ENCODE assay signal across 9 mouse cellular contexts in the genomic region with DNA sequence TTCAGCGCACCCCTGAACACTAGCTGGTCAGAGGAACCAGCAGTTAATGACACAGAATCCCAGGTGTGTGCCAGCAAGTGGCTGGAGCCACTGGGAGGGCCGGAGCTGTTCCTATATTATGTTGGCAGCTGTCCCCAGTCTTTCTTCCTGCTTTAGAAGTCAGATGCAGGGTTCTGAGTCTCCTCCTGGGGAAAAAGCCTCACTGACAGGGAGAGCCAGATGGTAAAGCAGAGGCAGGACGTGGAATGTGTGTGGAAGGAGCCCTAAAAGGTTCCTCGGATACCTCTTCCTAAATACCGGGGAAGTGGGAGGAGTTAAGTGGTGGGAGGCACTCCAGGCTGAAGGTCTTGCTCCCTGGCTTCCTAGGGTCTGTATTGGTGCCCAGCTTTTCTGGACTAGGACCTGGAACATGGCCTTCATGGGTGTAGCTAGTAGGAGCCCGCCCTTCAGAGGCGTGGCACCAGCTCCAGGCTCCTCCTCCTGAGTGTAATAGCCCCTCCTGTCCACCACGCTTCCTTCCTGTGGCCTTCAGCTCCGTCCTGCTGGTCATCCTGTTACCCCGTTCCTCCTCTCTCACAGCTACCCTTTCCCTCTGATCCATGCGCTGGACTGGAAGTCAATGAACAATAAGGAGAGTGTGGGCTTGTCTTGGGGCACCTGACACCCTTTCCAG. TPM values are rescaled to one million over a fixed set of nuclear protein-coding genes. Genes with fewer than 3 reads are reported as not detected.
DNase-seq lines count a peak whose midpoint lies in the region; ATAC-seq lines count a peak whose summit lies in the region.
"Had no signal": no experiment of that assay in that cellular context is flagged by ENCODE, and none has a peak within 500 bp of the region (broad histone marks: within the 10 kb centered on the region; RNA-seq: fewer than 3 reads in every experiment).

No protein-coding gene starts in this region.

- no peaks in the 10 kb centered on the region for H3K9me3 ChIP-seq in intestine, embryonic 15.5 days
- no peaks in the 10 kb centered on the region for H3K9me3 ChIP-seq in liver, embryonic 13.5 days (replicated peaks)
- no peaks in the 10 kb centered on the region for H3K9me3 ChIP-seq in stomach, embryonic 16.5 days (replicated peaks; ENCODE audit: control insufficient read depth, low read length)

- 46% methylated on average over 11 of the region's 11 CpGs for WGBS in intestine, embryonic 15.5 days
- 32% methylated on average over 11 of the region's 11 CpGs for whole genome bisulfite sequencing in liver, embryonic 13.5 days (ENCODE audit: insufficient replicate concordance)
- 47% methylated on average over 11 of the region's 11 CpGs for WGBS in stomach, embryonic 16.5 days

- H3K27me3 ChIP-seq in intestine, embryonic 15.5 days (replicated peaks) = no peaks in the 10 kb centered on the region
- no peaks in the 10 kb centered on the region for H3K27me3 ChIP-seq in liver, embryonic 13.5 days
- no peaks in the 10 kb centered on the region for H3K27me3 ChIP-seq in stomach, embryonic 16.5 days (ENCODE audit: control insufficient read depth, insufficient read depth, low read length)

- peak overlapping the region; percentile 63 for H3K27ac ChIP-seq in intestine, embryonic 15.5 days
- H3K27ac ChIP-seq in liver, embryonic 13.5 days = peak overlapping the region; percentile 53
- peak overlapping the region; percentile 82 for H3K27ac ChIP-seq in stomach, embryonic 16.5 days (ENCODE audit: low read length)

- peak; percentile 32; the same call in 1 of the 2 replicates for ATAC-seq in intestine, embryonic 15.5 days
- peak; percentile 65 for ATAC-seq in liver, embryonic 13.5 days (ENCODE audit: low read depth)
- peak; percentile 50 for ATAC-seq in stomach, embryonic 16.5 days (ENCODE audit: insufficient read depth, low FRiP score)

- H3K4me2 ChIP-seq in intestine, embryonic 15.5 days (replicated peaks) = peak overlapping the region; percentile 45
- peak overlapping the region; percentile 30 for H3K4me2 ChIP-seq in liver, embryonic 13.5 days
- H3K4me2 ChIP-seq in stomach, embryonic 16.5 days (ENCODE audit: low read depth, low read length) = peak overlapping the region; percentile 32

- no peaks in the 10 kb centered on the region for H3K36me3 ChIP-seq in intestine, embryonic 15.5 days
- H3K36me3 ChIP-seq in liver, embryonic 13.5 days = no peaks in the 10 kb centered on the region
- no peaks in the 10 kb centered on the region for H3K36me3 ChIP-seq in stomach, embryonic 16.5 days (ENCODE audit: control insufficient read depth, insufficient read depth, low read length)

- peak; percentile 92 for DNase-seq in 416B (ENCODE audit: low read depth)
- DNase-seq in brain, adult 2 months (ENCODE audit: low read depth, low spot score) = peak; percentile 50
- peak; percentile 42 for DNase-seq in liver, embryonic 13.5 days
- no peak for DNase-seq in cerebellum, adult 9-10 months
- DNase-seq in right cerebral cortex, postnatal 14 days = no peak
- no peak for DNase-seq in embryo, embryonic 9.5 days (ENCODE audit: extremely low spot score)

- peaks cover 50% of the 10 kb centered on the region for H3K4me1 ChIP-seq in intestine, embryonic 15.5 days (replicated peaks)
- peaks cover 41% of the 10 kb centered on the region for H3K4me1 ChIP-seq in liver, embryonic 13.5 days (replicated peaks)
- peaks cover 53% of the 10 kb centered on the region for H3K4me1 ChIP-seq in stomach, embryonic 16.5 days (ENCODE audit: control insufficient read depth, insufficient read depth, low read length)

- no peak overlapping the region for H3K9ac ChIP-seq in intestine, embryonic 15.5 days
- H3K9ac ChIP-seq in liver, embryonic 13.5 days = no peak overlapping the region; the same call in 1 of the 2 replicates
- H3K9ac ChIP-seq in stomach, embryonic 16.5 days (ENCODE audit: low read length) = peak overlapping the region; percentile 39

- H3K4me3 ChIP-seq in intestine, embryonic 15.5 days (replicated peaks) = peak overlapping the region; percentile 3; the same call in 1 of the 2 replicates
- H3K4me3 ChIP-seq in liver, embryonic 13.5 days (replicated peaks) = no peak overlapping the region; the same call in 1 of the 2 replicates
- H3K4me3 ChIP-seq in stomach, embryonic 16.5 days (replicated peaks; ENCODE audit: low read length) = peak overlapping the region; percentile 19

RNA-seq across cellular contexts. Expression of a gene that starts 25.3 kb away (rescaled TPM):
- polyA plus RNA-seq in intestine, embryonic 15.5 days (2015; fragmentation: Nextera tagmentation; extraction: Ambion mirVana) = 19.8 and 21.7 TPM in 2 replicates
- polyA plus RNA-seq in liver, embryonic 13.5 days (2015; fragmentation: Nextera tagmentation; extraction: Ambion mirVana) = 3.4 and 4.0 TPM in 2 replicates
- polyA plus RNA-seq in stomach, embryonic 16.5 days (2015; fragmentation: Nextera tagmentation; extraction: Ambion mirVana) = 8.3 and 10.6 TPM in 2 replicates

RNA-seq across cellular contexts. Expression of a gene that starts 33.6 kb away (rescaled TPM):
- 924 and 941 TPM in 2 replicates for polyA plus RNA-seq in intestine, embryonic 15.5 days (2015; fragmentation: Nextera tagmentation; extraction: Ambion mirVana)
- 591 and 627 TPM in 2 replicates for polyA plus RNA-seq in liver, embryonic 13.5 days (2015; fragmentation: Nextera tagmentation; extraction: Ambion mirVana)
- 648 and 711 TPM in 2 replicates for polyA plus RNA-seq in stomach, embryonic 16.5 days (2015; fragmentation: Nextera tagmentation; extraction: Ambion mirVana)

RNA-seq across cellular contexts. Expression of a gene that starts 38.2 kb away (rescaled TPM):
- 0.46 TPM in 1 of 2 replicates, not detected in the other for polyA plus RNA-seq in intestine, embryonic 15.5 days (2015; fragmentation: Nextera tagmentation; extraction: Ambion mirVana)
- 0.05 TPM in 1 of 2 replicates, not detected in the other for polyA plus RNA-seq in liver, embryonic 13.5 days (2015; fragmentation: Nextera tagmentation; extraction: Ambion mirVana)
- 0.13 and 0.14 TPM in 2 replicates for polyA plus RNA-seq in stomach, embryonic 16.5 days (2015; fragmentation: Nextera tagmentation; extraction: Ambion mirVana)

RNA-seq across cellular contexts. Expression of a gene that starts 47.9 kb away (rescaled TPM):
- polyA plus RNA-seq in intestine, embryonic 15.5 days (2015; fragmentation: Nextera tagmentation; extraction: Ambion mirVana) = not detected in 2 replicates
- not detected in 2 replicates for polyA plus RNA-seq in liver, embryonic 13.5 days (2015; fragmentation: Nextera tagmentation; extraction: Ambion mirVana)
- polyA plus RNA-seq in stomach, embryonic 16.5 days (2015; fragmentation: Nextera tagmentation; extraction: Ambion mirVana) = not detected in 2 replicates
- polyA plus RNA-seq: neural tube, embryonic 14.5 days had no signal

Comparison
In these comparisons a context has a peak if more than half of its experiments do, and no peak if none do; other contexts are left out.
1. DNase-seq: peak in 416B (single experiment), brain, adult 2 months (single experiment) and liver, embryonic 13.5 days (single experiment); none in cerebellum, adult 9-10 months (single experiment), right cerebral cortex, postnatal 14 days (single experiment) and embryo, embryonic 9.5 days (single experiment).
2. Peak in every context shown above with its lines, with median percentiles within 50 percentile points of each other: ATAC-seq, H3K27ac ChIP-seq and H3K4me2 ChIP-seq.